Mouse (Mus musculus): ENCODE data around the gene Fyb. TPM values are rescaled to one million over a fixed set of nuclear protein-coding genes. Genes with fewer than 3 reads are reported as not detected.
"Not testable (repeated sequence)": the region's sequence is repeated elsewhere in the genome, so short reads cannot be mapped to it uniquely, and the experiment has no call there.

Gene Fyb
- polyA plus RNA-seq, 1 experiment from 2014 or later: 2.9 TPM

DNA sequence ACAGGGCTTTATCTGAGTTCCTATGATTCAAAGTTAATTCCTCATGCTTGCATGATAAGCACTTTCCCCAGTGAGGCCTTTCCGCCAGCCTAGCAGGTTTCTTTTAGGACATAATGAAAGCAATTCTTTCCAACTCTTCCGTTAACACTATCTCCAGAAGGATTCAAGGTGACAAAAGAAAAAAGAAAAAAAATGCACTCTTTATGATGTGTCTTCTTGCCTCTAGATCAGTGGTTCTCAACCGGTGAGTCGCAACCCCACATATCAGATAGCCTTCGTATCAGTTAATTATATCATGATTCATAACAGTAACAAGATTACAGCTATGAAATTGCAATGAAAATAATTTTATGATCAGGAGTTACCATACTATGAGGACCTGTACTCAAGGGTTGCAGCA lies 45.3 kb downstream of the Fyb start:
- DNase-seq (ENCODE audit: low spot score): no peak
- H3K27me3 ChIP-seq (ENCODE audit: low read depth, poor library complexity, severe bottlenecking): no peaks in the 10 kb centered on the region
- WGBS: 92% methylated on average over 5 of the region's 5 CpGs

GRCm38 (mm10) chr15:6568605-6569004 lies 46.0 kb downstream of the Fyb start:
- H3K27me3 ChIP-seq (ENCODE audit: low read depth, poor library complexity, severe bottlenecking): no peaks in the 10 kb centered on the region
- WGBS: 93% methylated on average over 3 of the region's 3 CpGs
- H3K4me3 ChIP-seq: no peak overlapping the region
- H3K36me3 ChIP-seq: no peaks in the 10 kb centered on the region
- no peaks in the 10 kb centered on the region for H3K9me3 ChIP-seq (replicated peaks)
- H3K4me1 ChIP-seq: peaks cover 5% of the 10 kb centered on the region
- DNase-seq (ENCODE audit: low spot score): no peak
- H3K27ac ChIP-seq (replicated peaks): no peak overlapping the region

More for the DNA sequence above, 45.3 kb downstream of the Fyb start:
- H3K4me1 ChIP-seq: peaks cover 5% of the 10 kb centered on the region
- no peak overlapping the region for H3K4me3 ChIP-seq
- no peak overlapping the region for H3K27ac ChIP-seq (replicated peaks)
- H3K36me3 ChIP-seq: no peaks in the 10 kb centered on the region
- H3K9me3 ChIP-seq (replicated peaks): no peaks in the 10 kb centered on the region

DNA sequence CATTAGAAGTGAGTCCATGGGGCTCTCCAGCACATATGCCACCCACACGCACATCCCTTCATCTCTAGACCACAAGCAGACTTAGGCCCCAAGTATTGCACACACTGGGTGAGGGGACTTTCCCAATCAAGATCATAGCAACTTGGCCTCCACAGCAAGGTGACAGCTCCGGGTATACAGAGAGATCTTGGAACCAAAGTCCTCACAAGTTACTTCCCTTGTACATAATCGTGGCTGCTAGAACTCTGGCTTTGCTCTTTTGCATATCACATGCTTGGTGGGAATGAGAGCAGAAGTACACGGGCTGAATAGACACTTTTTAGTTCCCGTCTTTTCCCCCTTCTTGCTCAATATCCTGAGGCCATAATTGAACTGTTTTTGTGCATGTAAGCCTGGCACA lies 46.4 kb downstream of the Fyb start:
- Histone ChIP-seq H3K4me1 (peaks cover 5% of the 10 kb centered on the region), H3K36me3 (no peaks in the 10 kb centered on the region), H3K4me3 (no peak overlapping the region), H3K27me3 (ENCODE audit: low read depth, poor library complexity, severe bottlenecking) (no peaks in the 10 kb centered on the region), H3K27ac (replicated peaks) (no peak overlapping the region), H3K9me3 (replicated peaks) (no peaks in the 10 kb centered on the region)
- WGBS: 81% methylated on average over 5 of the region's 5 CpGs
- no peak for DNase-seq (ENCODE audit: low spot score)

GRCm38 (mm10) chr15:6570164-6570861 lies 47.7 kb downstream of the Fyb start:
- WGBS: 96% methylated on average over 2 of the region's 2 CpGs
- no peaks in the 10 kb centered on the region for H3K4me1 ChIP-seq
- no peaks in the 10 kb centered on the region for H3K9me3 ChIP-seq (replicated peaks)
- no peak overlapping the region for H3K4me3 ChIP-seq
- H3K27me3 ChIP-seq (ENCODE audit: low read depth, poor library complexity, severe bottlenecking): no peaks in the 10 kb centered on the region
- H3K27ac ChIP-seq (replicated peaks): no peak overlapping the region
- H3K36me3 ChIP-seq: no peaks in the 10 kb centered on the region
- DNase-seq (ENCODE audit: low spot score): no peak

GRCm38 (mm10) chr15:6570876-6571275 lies 48.2 kb downstream of the Fyb start:
- Histone ChIP-seq H3K27me3 (ENCODE audit: low read depth, poor library complexity, severe bottlenecking) (no peaks in the 10 kb centered on the region), H3K36me3 (no peaks in the 10 kb centered on the region), H3K9me3 (replicated peaks) (no peaks in the 10 kb centered on the region), H3K4me3 (no peak overlapping the region), H3K4me1 (no peaks in the 10 kb centered on the region), H3K27ac (replicated peaks) (no peak overlapping the region)
- peak; percentile 58 for DNase-seq (ENCODE audit: low spot score)
- 11% methylated on average over 7 of the region's 7 CpGs for WGBS

DNA sequence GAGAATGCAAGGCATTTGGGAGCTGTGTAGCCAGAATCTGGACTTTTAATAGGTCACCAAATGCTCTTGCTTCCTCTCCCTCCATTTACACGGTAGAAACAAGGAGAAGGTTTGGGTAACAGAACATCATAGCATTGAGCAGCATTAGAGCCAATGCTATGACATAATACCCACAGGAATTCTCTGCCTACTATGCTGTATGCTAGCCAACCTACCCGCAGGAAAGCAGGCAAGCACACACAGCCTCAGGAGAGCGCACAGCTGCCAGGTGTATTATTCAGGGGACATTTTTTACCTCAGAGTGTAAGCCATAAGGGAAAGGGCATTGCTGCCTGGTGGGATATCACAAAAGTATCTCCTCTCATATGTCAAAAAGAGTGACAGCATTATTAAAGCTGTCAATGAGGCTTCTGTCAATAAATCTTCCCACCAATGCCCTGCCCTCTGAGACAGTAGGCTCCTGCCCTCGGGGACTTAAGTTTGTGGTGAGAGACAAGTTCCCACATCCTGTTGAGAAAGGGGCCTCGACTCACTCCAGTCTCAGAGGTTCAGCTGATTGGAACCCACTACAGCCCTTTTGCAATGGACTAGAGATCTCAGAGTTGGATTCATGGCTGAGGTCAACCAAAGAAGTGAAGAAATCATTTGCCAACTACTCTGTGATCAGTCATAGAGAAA lies 51.8 kb downstream of the Fyb start:
- no peaks in the 10 kb centered on the region for H3K4me1 ChIP-seq
- no peaks in the 10 kb centered on the region for H3K27me3 ChIP-seq (ENCODE audit: low read depth, poor library complexity, severe bottlenecking)
- DNase-seq (ENCODE audit: low spot score): no peak
- whole genome bisulfite sequencing: 68% methylated on average over 5 of the region's 5 CpGs
- H3K36me3 ChIP-seq: no peaks in the 10 kb centered on the region
- H3K9me3 ChIP-seq (replicated peaks): no peaks in the 10 kb centered on the region
- no peak overlapping the region for H3K4me3 ChIP-seq
- no peak overlapping the region for H3K27ac ChIP-seq (replicated peaks)

DNA sequence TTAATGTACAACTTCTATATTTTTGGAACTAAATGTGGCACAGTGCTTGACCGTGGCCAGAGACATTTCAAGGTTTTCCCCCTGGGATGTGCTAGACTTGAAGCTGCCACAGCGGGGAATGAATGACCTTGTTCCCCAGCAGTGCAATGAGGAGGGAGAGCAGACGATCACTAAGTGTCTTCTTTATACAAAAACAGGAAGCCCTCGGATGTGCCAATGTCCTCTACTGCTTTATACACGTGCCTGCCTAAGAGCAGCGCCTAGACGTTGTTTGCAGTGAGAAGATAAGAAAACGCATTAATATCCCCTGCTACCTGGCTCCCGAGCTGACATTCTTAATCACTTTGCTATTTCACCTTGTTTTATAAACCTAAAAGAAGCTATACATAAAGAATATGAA lies 55.3 kb downstream of the Fyb start:
- 80% methylated on average over 9 of the region's 9 CpGs for whole genome bisulfite sequencing
- H3K4me1 ChIP-seq: no peaks in the 10 kb centered on the region
- no peaks in the 10 kb centered on the region for H3K9me3 ChIP-seq (replicated peaks)
- DNase-seq (ENCODE audit: low spot score): no peak
- H3K27me3 ChIP-seq (ENCODE audit: low read depth, poor library complexity, severe bottlenecking): no peaks in the 10 kb centered on the region
- H3K4me3 ChIP-seq: no peak overlapping the region
- no peak overlapping the region for H3K27ac ChIP-seq (replicated peaks)
- H3K36me3 ChIP-seq: no peaks in the 10 kb centered on the region

DNA sequence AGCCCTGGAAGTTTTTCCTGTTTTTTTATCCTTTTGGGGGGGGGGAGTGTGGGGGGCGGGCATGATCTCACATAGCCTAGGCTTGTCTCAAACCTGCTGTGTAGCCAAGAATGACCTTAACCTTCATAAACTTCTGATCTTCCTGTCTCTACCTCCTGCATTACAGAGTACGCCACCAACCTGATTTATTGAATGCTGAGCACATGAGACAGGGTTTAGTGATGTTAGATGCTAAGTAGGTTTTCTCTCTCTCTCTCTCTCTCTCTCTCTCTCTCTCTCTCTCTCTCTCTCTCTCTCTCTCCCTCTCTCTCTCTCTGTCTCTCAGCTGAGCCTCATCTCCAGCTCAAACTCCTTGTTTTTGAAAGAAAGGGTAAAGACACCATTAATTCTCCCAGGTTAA lies 56.0 kb downstream of the Fyb start:
- no peak overlapping the region for H3K4me3 ChIP-seq
- no peak for DNase-seq (ENCODE audit: low spot score)
- no peak overlapping the region for H3K27ac ChIP-seq (replicated peaks)
- no peaks in the 10 kb centered on the region for H3K36me3 ChIP-seq
- no peaks in the 10 kb centered on the region for H3K4me1 ChIP-seq
- H3K27me3 ChIP-seq (ENCODE audit: low read depth, poor library complexity, severe bottlenecking): no peaks in the 10 kb centered on the region
- 86% methylated on average over 2 of the region's 2 CpGs for WGBS
- no peaks in the 10 kb centered on the region for H3K9me3 ChIP-seq (replicated peaks)

- H3K27me3 ChIP-seq (ENCODE audit: low read depth, poor library complexity, severe bottlenecking): no peaks in the 10 kb centered on the region
- H3K4me3 ChIP-seq: no peak overlapping the region
- 89% methylated on average over 15 of the region's 15 CpGs for WGBS
- no peaks in the 10 kb centered on the region for H3K9me3 ChIP-seq (replicated peaks)
- no peaks in the 10 kb centered on the region for H3K4me1 ChIP-seq
- DNase-seq (ENCODE audit: low spot score): no peak
- H3K36me3 ChIP-seq: no peaks in the 10 kb centered on the region
- H3K27ac ChIP-seq (replicated peaks): no peak overlapping the region
Measured at GRCm38 (mm10) chr15:6579194-6579768, 56.6 kb downstream of the Fyb start.

DNA sequence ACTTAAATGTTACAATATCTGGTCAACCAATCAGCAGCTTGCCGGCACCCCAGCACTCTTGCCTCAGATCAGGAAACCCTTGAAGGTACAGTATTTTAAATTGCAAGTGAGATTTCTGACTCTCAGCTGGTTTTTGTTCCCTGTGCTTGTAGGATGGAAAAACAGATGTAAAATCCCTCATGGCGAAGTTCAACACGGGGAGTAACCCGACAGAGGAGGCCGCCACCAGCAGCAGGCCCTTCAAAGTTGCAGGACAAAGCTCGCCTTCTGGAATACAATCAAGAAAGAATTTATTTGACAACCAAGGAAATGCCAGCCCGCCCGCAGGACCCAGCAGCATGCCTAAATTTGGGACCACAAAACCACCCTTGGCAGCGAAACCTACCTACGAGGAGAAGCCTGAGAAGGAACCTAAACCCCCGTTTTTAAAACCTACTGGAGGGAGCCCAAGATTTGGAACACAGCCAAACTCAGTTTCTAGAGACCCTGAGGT lies 57.2 kb downstream of the Fyb start:
- no peak overlapping the region for H3K4me3 ChIP-seq
- H3K4me1 ChIP-seq: no peaks in the 10 kb centered on the region
- no peaks in the 10 kb centered on the region for H3K9me3 ChIP-seq (replicated peaks)
- 95% methylated on average over 11 of the region's 11 CpGs for WGBS
- no peak for DNase-seq (ENCODE audit: low spot score)
- no peaks in the 10 kb centered on the region for H3K36me3 ChIP-seq
- no peaks in the 10 kb centered on the region for H3K27me3 ChIP-seq (ENCODE audit: low read depth, poor library complexity, severe bottlenecking)
- no peak overlapping the region for H3K27ac ChIP-seq (replicated peaks)

DNA sequence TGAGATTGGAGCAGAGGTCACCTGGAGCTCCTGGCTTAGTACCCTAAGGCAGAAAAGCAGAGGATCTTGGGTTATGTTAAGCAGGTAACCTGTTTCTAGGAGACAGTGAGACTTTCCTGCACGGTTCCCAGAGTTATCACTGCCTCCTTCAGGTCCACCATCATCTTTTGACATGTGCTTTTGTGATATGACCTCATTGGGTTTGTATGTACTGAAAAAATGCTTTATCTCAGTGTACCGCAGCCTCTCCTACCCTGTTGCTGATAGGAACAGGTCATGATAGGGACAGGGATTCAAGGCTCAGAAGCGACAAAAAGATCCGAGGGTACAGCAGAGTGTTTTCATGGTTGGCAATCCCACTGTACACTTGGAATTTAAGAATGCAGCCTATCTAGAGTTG lies 62.0 kb downstream of the Fyb start:
- no peaks in the 10 kb centered on the region for H3K9me3 ChIP-seq (replicated peaks)
- DNase-seq (ENCODE audit: low spot score): no peak
- 89% methylated on average over 4 of the region's 4 CpGs for WGBS
- no peak overlapping the region for H3K27ac ChIP-seq (replicated peaks)
- H3K36me3 ChIP-seq: no peaks in the 10 kb centered on the region
- no peaks in the 10 kb centered on the region for H3K27me3 ChIP-seq (ENCODE audit: low read depth, poor library complexity, severe bottlenecking)
- H3K4me3 ChIP-seq: no peak overlapping the region
- no peaks in the 10 kb centered on the region for H3K4me1 ChIP-seq

- not testable (repeated sequence) for H3K4me3 ChIP-seq
- 93% methylated on average over 7 of the region's 7 CpGs for WGBS
Measured at GRCm38 (mm10) chr15:6586351-6586750, 63.7 kb downstream of the Fyb start.

DNA sequence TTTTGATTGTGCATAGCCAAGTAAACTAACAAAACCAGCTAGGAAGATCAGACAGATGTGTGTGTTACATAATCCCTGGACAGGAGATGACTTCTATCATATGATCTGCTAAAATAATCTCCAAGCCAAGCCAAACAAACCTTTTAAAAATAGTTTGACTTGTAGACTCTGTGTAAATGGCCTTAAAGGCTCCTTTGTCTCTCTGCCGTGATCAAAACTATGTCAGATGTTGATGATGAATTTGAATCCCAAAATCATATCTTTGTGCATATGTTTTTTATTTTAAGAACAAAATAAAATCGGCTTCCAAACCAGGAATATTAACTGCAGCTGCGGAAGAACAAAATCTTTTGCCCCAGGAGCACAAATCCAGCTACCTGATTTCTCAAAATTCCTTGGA lies 64.9 kb downstream of the Fyb start:
- no peak for DNase-seq (ENCODE audit: low spot score)
- 89% methylated on average over 3 of the region's 3 CpGs for WGBS

More at GRCm38 (mm10) chr15:6586351-6586750, 63.7 kb downstream of the Fyb start:
- not testable (repeated sequence) for H3K36me3 ChIP-seq; H3K9me3 ChIP-seq (replicated peaks); DNase-seq (ENCODE audit: low spot score); H3K4me1 ChIP-seq; H3K27ac ChIP-seq (replicated peaks); H3K27me3 ChIP-seq (ENCODE audit: low read depth, poor library complexity, severe bottlenecking)

More for the DNA sequence above, 64.9 kb downstream of the Fyb start:
- Histone ChIP-seq H3K4me1 (no peaks in the 10 kb centered on the region), H3K4me3 (no peak overlapping the region), H3K27ac (replicated peaks) (no peak overlapping the region), H3K36me3 (no peaks in the 10 kb centered on the region), H3K9me3 (replicated peaks) (no peaks in the 10 kb centered on the region), H3K27me3 (ENCODE audit: low read depth, poor library complexity, severe bottlenecking) (no peaks in the 10 kb centered on the region)

Measured in midbrain, embryonic 10.5 days (tissue).